Mouse (Mus musculus) left cerebral cortex, postnatal 10 days (tissue): ENCODE results near the gene Cfap58. TPM values are rescaled to one million over a fixed set of nuclear protein-coding genes. Genes with fewer than 3 reads are reported as not detected.

Experiments
- DNase-seq, 2 experiments: peaks; one replicate each; pipeline ENCODE4 v3.0.0; 2021 to 2022; ENCODE audit warnings: low spot score in 2 of 2, mixed read lengths in 1 of 2; ENCODE audit errors: extremely low spot score in 1 of 2
- intact Hi-C: fragments of 180-260 bp; cut with DNase I; formaldehyde crosslinking; loops from one replicate; pipeline ENCODE4 v1.15.1; 2025
- total RNA-seq, 2 experiments: library from RNA; stranded (reverse); gene quantifications; 2 replicates each; pipeline ENCODE4 v1.2.3; 2021

The Cfap58 gene
- total RNA-seq, 2 experiments from 2014 or later = 0.54 to 1.2 TPM

GRCm38 (mm10) chr19:47950946-47951345 is 13.5 kb downstream of the Cfap58 start:
- intact Hi-C loops = no loop called here
- DNase-seq = no peak

DNA sequence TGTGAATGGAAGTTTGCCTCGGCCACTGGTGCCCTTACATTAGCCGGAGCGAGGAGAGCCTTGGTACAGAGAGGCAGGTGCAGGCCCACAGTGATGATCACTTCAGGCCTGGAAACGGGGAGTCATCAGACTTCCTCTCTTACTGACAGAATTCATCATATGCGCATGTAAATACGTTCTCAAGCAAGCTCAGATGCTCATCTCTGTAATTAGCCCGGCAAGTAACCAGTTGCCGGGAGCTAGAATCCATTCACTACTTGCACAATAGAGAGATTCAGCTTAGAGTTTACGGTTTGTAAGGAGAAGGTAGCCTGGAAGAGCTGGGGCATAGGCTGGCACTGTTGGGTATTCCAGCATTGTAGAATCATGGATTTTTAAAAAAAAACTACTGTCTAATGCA is 15.7 kb downstream of the Cfap58 start:
- no peak for DNase-seq
- intact Hi-C loops = no loop called here

DNA sequence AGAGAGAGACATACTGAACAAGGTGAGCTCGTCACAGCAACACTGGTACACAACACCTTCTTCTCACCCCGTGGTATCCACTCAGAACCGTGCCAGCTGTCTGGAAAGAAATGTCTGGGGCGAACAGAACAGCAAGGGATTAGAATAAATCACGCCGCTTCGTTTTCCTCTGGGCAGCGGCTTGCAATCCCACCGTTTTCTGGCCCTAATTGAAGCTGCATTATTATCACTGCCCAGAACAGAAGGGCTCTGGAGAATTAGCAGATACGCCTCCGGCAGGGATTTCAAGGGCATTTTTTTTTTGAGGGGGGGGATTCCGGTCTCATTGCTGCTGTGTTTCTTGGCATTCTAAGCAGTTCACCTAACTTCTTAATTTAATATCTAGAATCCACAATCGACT is 20.7 kb downstream of the Cfap58 start:
- DNase-seq = no peak
- intact Hi-C loops = no loop called here

- intact Hi-C loops = no loop called here
- DNase-seq = no peak
Measured at GRCm38 (mm10) chr19:47968993-47969659, 31.7 kb downstream of the Cfap58 start.

DNA sequence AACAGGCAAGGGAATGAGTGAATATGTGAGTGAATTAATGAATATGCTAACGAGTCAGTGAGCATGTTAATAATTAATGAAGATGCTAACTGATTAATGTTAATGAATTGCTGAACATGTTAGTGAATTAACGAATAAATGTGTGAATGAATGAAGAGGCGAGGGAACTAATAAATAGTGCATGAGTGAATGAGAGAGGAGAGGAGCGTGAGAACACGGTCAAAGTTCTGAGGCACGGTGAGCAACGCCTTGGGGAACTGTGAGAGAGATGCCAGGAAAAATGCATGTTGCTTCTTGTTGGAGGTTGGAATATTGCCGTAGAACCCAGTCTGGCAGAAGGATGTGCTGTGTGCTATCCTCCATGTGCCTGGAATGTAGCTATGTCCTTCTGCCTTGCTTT is 33.6 kb downstream of the Cfap58 start:
- intact Hi-C loops = no loop called here
- DNase-seq = no peak

DNA sequence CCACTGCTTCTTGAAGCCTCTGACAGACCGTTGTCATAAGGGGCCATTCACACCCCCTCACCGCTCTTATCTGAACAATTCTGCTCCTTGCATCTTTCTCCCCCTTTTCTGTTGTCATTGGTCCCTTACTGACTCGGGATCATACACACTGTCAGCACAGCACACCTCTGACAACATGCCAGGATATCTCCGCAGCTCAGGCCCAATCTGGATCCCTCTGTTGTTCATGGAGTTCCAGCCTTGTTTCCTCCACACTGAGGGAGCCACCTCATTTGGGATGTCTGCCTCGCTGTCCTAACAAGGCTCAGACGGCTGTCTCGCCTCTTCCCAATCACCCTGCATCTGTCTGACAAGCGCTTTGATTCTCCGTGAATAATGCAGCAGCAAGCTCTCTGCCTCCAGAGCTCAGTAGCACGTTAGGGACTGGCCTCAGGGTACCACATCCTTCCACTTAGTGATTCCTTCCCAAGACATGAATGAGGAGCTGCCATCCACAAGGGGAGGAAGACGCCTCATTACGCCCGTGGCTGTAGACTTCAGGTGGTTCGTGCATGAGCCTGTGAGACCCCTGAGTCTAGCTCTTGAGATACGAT is 40.7 kb downstream of the Cfap58 start:
- intact Hi-C loops = no loop called here
- DNase-seq = no peak

DNA sequence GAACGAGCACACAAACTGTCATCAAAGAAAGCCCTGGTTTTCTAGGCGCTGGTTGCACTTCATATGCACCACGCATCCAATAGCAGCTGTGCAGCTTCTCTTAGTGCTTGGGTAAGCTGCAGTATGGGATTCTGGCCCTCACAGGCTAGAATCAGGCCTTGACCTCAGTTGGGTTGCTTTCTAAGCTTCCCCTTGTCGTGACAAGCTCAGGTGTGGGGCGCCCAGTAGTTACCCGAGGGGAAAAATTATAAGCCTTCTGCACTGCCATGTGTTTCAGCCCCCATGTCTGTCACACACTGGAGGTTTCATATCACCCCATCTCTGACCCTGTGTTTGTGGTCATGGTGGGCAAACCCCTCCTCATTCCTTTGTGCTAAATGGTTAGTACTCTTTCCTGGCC is 42.0 kb downstream of the Cfap58 start:
- intact Hi-C loops = no loop called here
- DNase-seq = no peak

- no peak for DNase-seq
- intact Hi-C loops = no loop called here
Measured at GRCm38 (mm10) chr19:47980241-47980640, 42.8 kb downstream of the Cfap58 start.

DNA sequence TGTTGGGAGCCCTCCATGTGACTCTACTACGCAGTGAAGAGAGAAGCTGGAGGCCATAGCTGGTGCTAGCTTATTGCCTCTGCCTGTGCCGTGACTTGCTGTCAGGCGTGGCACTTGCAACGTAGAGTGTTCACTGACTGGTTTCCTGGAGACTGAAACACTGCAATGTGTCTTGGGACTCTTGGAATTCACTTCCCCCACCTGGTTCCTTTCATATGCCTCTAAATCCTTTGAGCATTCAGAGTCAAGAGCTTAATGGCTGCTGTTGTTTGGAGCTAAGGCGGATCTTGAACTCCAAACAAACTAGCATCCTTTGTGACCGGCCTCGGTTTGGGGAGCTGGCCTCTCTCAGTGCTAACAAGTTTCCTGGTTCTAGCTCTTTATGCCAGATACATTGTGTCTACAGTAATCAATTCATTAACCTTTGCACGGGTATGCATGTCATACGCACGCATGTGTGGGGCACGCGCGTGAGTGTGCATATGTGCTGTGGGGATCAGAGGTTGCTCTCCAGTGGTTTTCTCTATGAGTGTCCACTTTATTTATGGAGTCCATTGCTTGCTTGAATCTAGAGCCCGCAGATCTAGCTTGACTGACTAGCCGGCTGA is 48.2 kb downstream of the Cfap58 start:
- no peak for DNase-seq
- intact Hi-C loops = no loop called here

- intact Hi-C loops = no loop called here
- no peak for DNase-seq
Measured at GRCm38 (mm10) chr19:47987986-47988385, 50.5 kb downstream of the Cfap58 start.

DNA sequence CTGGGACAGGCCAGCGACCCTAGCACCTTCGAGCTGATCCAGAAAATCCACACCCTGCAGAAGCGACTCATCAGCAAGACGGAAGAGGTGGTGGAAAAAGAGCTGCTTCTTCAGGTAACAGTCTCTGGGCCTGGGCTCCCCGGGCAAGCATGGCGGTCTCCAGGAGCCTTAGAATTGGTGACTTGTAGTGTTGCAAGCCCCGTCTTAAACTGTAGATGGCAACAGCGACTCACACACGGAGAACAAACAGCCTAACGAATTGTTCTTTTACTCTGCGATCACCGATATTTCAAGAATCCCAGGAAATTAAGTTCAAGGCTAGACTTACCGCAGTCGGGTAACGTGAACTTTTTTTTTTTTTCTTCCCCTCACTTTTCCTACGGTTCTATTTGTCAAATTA is 51.0 kb downstream of the Cfap58 start:
- peak in 1 of 2 experiments; percentile 36 for DNase-seq
- intact Hi-C loops = no loop called here

DNA sequence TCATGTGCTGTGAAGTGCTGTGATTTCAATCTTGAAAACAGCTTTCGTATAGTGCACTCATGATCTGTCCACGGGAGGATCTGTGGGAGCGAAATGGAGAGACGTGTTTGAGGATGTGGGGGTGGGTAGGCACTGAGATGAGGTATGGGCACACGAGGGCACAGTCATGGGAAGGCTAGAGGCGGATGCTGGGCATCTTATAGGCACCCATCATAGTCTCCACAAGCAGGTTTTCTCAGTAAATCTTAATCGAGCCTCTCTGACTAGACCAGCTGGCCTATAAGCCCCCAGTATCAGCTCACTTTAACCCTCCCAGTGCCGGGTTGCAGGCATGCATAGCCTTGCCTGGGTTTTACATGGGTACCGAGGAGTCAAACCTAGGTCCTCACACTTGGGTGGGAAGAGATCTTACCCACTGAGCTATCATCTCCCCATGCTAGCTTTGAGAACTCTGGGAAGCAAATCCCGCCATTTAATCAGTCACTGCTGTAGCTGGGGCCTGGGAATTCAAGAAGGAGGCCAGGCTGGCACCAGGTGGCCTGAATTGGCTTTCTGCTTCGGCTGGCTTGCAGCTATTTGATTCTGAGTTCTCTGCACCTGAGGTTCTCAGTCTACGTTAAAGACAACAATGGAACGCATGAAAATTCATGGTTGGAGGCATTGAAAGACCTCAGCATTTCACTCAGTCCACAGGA is 51.6 kb downstream of the Cfap58 start:
- DNase-seq = no peak
- intact Hi-C loops = no loop called here

GRCm38 (mm10) chr19:47989575-47989891 is 52.1 kb downstream of the Cfap58 start:
- no peak for DNase-seq
- intact Hi-C loops = no loop called here

- DNase-seq = no peak
- intact Hi-C loops = no loop called here
Measured at GRCm38 (mm10) chr19:48001240-48001639, 63.8 kb downstream of the Cfap58 start.

DNA sequence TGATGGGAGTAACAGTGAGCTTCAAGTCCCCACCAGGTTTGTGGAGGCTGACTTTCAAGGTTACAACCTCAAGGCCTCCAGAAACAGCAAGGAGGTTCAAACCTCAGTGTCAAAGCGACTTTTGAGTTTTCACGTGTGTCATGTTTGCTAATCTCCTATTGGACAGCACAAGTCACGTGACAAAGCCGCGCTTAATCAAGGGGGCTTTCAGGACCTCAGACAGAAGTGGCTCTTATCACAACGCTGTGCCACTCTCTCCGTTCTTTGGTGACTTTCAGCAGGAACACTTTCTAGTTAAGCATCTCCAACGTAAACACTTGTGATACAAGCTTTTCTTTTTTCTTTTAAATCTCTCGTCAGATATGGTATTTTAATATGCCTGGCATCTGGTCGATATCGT is 64.3 kb downstream of the Cfap58 start:
- intact Hi-C loops = no loop called here
- DNase-seq = no peak

DNA sequence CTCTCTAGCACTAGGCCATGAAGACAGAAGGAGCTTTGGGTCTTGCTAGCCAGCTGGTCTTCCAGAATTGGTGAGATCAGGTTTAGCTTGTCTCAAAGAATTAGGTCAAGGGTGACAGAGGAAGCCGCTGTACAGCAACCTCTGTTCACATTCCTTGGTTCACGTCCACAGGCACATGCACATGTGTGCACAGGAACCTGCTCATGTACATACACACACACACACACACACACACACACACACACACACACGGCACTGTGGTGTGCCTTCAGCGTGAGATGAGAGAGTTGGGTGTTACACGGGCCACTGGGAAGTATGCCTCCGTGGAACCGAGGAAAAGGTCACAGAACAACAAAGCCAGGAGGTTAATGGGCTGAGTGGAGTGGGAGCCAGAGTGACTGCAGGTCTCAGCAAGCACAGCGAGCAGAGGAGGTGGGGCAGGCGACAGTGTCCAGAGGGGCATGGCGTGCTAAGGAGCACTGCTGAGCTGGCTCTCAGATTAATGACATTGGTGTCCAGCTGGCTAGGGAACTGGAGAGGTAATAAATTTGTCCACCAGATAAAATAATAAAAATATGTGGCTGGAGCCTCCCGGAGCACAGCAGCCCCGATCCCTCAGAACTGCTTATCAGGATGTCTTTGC is 71.4 kb downstream of the Cfap58 start:
- intact Hi-C loops = no loop called here
- DNase-seq = no peak

GRCm38 (mm10) chr19:48009586-48010331 is 72.3 kb downstream of the Cfap58 start:
- intact Hi-C loops = no loop called here
- DNase-seq = no peak

DNA sequence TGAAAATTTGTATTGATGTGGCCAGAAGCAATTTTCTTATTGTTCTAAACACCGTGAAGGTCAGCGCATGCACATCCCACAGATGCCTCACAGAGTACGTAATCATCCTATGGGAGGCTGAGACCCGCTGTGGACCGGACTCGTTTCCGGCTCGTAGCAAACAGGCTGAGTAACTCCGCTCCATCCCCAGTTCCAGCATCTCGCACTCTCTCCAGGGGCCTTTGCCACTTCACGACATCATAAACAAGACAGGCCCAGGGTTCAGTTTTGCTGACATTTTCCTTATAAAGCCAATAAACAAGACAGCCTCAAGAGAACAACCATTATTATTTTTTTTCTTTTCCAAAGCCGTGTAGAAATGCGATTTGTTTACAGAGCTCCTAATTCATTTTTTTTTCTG is 82.6 kb downstream of the Cfap58 start:
- intact Hi-C loops = no loop called here

GRCm38 (mm10) chr19:48021435-48021834 is 84.0 kb downstream of the Cfap58 start:
- intact Hi-C loops = no loop called here
- DNase-seq = no peak

More for the DNA sequence above, 82.6 kb downstream of the Cfap58 start:
- DNase-seq = no peak
